Mouse (Mus musculus) adrenal gland, postnatal 10 days (tissue): ENCODE measurements at regions not wholly inside any gene's neighbourhood (a gene's known extent, or its start where the extent isn't known, plus 50 kb on each side); places are given as distances from the start of the nearest gene placed in this dataset.

ENCODE experiments used
- DNase-seq: peaks from one replicate; pipeline ENCODE4 v3.0.0; 2021; ENCODE audit warnings: mixed read lengths

GRCm38 (mm10) chr6:25471721-25472120 is 218.8 kb downstream of the Gpr37 start:
- DNase-seq: no peak

DNA sequence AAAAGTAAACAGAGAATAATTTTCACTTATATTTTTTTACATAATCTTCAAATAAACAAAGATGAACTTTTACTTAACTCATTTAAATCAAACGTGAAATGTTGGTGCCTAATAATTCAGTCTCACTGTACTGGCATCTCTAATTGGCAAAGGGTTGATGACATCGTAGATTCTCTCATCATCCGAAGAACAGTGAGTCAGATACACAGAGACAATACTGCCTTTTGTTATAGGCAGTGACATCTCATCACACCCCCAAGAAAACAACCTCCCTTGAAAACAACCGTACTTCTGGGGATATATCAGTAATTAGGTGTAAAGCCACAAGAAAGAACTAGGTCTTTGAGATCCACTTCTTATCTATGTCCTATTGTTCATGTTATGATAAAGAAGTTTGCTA is 227.5 kb downstream of the Gpr37 start:
- DNase-seq: no peak

DNA sequence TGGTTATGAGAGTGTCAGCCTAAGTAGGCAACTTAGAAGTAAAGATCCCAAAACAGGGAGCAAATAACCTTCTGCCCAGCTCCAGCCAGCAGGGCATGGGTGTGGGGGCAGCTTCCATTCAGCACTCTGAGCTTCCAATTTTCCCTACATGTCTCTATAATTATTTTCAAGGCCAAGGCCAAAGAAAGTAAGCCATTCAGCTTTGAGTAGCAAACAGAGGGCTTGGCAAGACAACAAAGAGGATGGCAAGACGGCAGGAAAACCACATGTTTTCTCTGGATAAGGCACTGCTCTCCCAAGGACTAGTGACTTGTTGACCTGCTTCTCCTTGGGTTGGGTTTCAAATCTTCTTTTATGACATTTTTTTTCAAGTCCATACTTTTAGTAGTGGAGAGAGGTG is 240.1 kb downstream of the Gpr37 start:
- DNase-seq: peak; percentile 53

DNA sequence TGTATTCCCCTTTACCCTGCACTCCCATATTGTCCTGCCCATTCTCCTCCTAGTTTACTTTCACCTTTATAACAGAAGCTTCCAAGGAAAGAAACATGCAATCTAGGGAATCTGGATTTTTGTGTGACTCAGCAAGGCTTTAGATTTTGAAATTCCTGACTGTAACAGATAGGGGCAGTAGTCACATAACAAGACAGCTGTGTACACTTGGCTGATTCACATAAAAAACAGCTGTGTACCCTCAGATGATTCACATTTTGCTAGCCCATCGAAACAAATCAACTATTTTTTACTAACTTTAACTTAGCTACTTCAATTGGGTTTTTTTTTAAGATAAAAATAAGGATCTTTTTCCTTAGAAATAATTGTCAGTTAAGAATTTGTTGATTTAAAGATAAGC is 240.6 kb downstream of the Gpr37 start:
- no peak for DNase-seq

GRCm38 (mm10) chr6:25445351-25445940 is 245.1 kb downstream of the Gpr37 start:
- no peak for DNase-seq

DNA sequence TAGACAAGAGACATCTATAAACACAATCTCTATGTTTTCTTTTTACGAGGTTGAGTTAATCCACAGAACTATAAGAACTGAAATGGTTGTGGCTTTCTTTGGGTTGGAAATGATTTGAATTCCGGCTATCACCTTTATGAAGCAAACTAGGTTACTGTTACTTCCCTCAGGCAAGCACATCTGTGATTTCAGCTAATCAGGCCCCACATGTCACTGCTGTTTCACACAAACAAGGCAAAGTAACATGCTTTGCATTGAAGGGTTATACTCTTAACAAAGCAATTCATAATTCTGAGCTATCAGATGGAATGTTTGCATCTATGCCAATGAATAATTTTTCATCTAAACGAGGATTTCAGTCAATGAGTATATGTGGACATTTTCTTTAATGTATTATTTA is 246.4 kb downstream of the Gpr37 start:
- DNase-seq: no peak

GRCm38 (mm10) chr6:25443681-25444080 is 246.8 kb downstream of the Gpr37 start:
- no peak for DNase-seq

- no peak for DNase-seq
Measured at GRCm38 (mm10) chr6:25442096-25442495, 248.4 kb downstream of the Gpr37 start.

DNA sequence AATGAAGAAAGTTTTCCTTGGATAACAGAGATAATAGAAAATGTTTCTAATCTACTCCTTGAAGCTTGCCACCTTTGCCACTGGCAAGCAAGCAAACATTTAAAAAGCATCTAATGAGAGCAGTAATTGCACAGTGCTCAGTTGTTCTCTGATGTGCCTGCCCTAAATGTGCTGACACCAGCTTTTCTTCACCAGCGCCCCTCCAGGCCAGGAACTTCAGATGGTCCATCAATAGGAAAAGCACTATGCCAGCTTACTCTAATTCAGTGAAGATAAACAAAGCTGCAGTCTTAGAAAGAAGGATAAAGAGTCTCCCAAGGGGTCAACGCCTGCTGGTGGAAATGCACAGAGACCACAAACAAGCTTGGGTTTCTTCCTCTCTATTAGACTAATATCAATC is 252.7 kb downstream of the Gpr37 start:
- DNase-seq: no peak

DNA sequence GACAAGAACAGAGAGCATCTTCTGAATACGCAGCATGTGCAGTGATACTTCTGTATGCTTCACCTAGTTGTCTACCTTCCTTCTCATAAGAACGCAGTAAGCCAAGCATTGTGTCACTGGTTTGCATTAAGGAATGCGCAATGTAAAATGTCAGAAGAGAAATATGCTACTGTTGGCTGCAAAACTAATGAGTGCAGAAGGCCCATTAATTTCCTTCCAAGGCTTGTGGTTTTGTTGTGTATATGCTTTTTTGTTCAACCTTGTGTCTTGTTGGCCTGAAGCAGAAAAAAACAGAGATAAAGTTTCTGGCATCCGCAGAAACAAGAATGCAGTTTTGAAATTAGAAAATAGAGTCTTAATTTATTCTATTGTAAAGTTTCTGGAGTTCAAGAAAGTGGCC is 261.5 kb downstream of the Gpr37 start:
- DNase-seq: no peak

- no peak for DNase-seq
Measured at GRCm38 (mm10) chr6:25418820-25419219, 271.7 kb downstream of the Gpr37 start.

DNA sequence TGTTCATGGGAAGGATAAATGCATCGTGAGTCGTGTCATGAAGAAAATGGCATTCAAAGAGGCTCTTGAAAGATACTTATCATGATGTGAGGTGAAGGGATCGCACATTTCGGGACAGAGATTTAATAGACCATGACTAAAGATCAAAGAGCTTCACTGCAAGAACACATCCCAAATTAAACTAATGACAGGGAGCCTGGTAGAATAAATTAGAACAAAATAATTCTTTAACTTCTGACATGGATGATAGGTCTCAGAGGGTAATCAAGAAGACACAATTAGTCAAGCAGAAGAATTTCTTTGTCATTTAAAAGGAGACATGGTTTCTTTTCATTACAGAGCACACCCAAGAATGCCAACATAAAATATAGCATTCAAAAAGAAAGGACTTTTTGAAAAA is 300.7 kb downstream of the Gpr37 start:
- DNase-seq: no peak
